Mouse (Mus musculus) liver, embryonic 14.5 days (tissue): ENCODE data around the gene Chrd.

Source experiments
- CTCF ChIP-seq: IDR thresholded peaks from 2 replicates; pipeline ENCODE4 v1.5.1; 2016; ENCODE audit warnings: antibody characterized with exemption, low read depth, control low read depth
- EP300 ChIP-seq: IDR thresholded peaks from 2 replicates; pipeline ENCODE4 v1.6.1; 2016; ENCODE audit warnings: antibody characterized with exemption, low read depth

DNA sequence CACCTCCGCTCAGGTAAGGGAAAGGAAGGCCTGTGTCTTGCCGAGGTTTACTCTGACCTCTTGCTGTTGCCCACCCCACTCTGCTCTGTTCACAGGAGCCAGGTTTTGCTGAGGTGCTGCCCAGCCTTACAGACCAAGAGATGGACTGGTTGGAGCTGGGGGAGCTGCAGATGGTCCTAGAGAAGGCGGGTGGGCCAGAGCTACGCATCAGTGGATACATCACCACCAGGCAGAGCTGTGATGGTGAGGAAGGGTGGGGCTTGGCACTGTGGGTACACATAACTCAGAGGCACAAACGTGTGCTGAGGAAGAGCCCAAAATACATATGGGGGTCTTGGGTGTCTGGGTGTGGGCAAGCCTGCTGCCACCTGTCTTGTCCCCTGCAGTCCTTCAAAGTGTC, 2.7 kb downstream of the Chrd start:
- TF ChIP-seq CTCF (no peak), EP300 (no peak)
